Mouse (Mus musculus): ENCODE results near the gene Gm7694. TPM values are rescaled to one million over a fixed set of nuclear protein-coding genes. Genes with fewer than 3 reads are reported as not detected.

The Gm7694 gene
- 1 to 10 TPM; 3.8 to 3.9 TPM for total RNA-seq (2021)
- long read RNA-seq, result 0 reads

DNA sequence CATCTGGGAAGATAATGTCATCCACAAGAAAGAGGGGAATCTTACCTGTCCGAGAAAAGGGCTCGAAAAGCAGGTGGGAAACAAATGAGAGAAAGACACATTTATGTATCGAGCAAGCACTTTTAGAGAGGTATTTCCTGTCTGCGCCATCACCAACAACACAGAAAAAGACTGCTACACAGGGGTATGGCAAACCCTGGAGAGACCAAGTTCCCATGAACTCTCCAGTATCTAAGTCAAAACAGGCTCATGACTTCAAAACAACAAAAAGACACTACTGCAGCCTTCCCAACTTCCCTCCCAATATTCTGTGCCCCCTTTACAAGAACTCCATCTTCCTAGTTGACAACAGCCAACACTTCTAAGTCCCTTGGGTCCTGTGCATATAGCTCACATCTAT is at the start of gene Gm7694:
TSS of gene Gm7694 (minus strand) at position 101 of the 400 bp plus-strand sequence.
- DNase-seq (ENCODE audit: low spot score in 2 of 2), result no peak

DNA sequence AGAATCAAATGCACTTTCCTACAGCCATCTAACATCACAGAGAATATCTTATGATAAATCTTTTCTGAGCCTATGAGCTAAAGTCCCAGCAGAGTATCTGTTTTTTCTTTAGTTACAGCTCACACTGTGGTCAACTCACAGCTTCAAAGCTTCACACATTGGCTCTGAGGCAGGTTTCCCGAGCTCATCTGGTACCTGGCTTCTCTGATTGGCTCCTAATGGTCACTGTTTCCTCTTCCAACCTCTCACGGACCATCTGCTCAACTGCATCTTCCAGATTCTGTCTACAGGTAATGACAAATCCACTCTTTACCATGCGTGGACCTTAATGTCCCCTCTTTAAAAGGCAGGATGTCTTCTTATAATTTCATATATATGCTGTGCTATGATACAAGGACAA is 47.2 kb upstream of the Gm7694 start:
- no peak for DNase-seq (ENCODE audit: low spot score in 2 of 2)

DNA sequence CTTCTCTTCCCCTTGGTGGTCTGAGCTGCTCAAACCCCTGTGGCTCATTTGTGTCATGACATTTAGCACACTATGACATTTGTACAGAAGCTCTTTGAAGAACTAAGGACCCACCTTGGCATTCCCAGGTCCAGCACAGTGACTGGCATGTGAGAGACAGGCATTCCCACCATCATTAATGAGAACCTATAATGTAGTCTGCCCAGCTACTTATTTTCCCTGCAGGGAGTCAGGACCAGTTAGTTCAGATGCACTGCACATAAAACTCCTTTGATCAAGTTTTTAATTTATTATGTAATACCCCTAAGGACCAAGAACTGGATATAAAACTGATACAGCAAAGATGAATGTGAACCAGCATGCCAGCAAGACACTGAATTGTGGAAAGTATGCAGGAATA is 44.9 kb upstream of the Gm7694 start:
- no peak for DNase-seq (ENCODE audit: low spot score in 2 of 2)

DNA sequence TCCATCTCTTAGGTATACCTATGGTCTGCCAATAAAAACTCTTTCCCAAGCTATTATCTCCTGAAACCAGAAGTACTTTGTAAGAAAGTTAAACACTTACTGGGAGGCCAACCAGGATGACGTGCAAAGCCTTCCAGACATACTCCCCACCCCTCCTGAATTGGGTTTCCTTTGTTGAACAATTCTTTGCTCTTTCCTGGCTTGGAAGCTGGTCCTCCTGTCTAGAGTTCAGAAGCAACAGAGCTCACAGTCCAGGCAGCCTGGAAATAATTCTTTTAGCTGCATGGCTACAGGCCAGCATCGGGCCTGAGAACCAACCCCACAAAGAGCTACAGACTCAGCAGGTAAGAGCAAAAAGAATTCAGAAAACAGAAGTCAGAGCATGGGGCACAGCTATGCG is 40.1 kb upstream of the Gm7694 start:
- no peak for DNase-seq (ENCODE audit: low spot score in 2 of 2)

DNA sequence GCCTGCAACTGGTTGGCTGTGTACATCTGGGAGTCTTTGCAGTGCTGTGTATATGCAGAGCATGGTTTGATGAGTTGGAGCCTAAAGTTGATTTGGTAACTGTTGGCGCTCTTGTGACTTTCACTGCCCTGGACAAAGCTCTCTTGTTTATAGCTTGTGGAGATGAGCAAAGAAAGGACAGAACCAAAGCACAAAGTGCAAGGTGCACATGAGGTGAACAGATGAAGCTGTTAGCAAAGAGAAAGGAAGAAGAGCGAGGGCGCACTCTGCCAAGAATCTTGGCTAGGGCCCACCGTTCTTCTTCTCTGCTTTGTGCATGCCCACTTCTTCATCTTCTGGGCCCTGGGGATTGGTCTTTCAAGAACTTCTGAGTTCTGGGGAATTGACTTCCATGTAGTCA is 37.8 kb upstream of the Gm7694 start:
- no peak for DNase-seq (ENCODE audit: low spot score in 2 of 2)

DNA sequence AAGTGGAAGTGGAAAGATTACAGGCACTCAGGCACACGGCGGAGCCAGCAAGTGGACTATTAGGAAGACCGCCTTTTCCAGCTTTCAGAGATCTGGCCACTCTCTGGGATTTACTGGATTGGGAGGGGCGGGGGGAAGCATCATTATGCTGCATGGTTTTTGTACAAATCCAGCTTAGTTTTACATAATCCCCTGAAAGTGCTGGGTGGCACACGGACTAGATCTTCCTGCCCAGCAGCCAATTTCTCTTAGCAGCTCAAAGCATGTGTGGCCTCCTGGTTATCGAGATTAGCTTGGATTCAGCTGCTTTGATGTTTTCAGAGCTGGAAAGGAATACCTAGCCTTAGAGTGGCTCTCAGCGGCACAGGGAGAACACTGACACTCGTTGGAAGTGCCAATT is 36.9 kb upstream of the Gm7694 start:
- DNase-seq (ENCODE audit: low spot score in 2 of 2), result no peak

DNA sequence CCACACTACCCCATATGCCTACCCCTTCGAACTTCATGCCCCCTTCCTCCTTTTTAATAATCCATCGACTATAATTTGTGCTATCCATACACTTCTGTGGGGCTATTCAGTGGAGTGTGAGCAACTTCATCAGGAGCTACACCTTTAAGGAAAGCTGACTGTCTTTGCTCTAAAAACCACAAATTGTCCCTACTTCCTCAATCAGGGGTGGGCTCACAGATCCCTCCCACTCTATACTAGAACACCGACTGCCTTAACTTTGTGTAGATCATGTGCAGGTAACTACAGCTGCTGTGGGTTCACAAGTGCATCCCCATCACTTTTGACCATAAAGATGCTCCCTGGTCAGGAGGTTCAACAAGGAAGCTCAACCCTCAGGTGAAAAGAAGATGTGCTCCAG is 33.8 kb upstream of the Gm7694 start:
- DNase-seq (ENCODE audit: low spot score in 2 of 2), result no peak

DNA sequence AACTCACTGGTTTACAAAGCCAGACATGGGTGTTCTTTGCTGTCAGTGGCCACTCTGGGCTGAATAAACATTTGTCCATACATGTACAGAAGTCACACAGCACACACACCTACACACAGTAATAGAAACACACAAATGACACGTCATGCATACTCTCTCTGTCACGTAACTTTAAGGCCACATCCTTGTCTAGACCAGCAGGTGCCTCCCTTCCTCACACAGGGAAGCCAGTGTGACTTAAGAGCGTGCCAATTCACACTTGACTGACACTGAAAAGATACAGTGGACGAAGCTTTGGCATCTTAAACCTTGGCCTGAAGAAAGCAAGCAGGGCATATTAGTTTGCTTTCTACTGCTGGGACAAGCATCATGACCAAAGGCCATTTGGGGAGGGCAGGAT is 26.6 kb upstream of the Gm7694 start:
- no peak for DNase-seq (ENCODE audit: low spot score in 2 of 2)

DNA sequence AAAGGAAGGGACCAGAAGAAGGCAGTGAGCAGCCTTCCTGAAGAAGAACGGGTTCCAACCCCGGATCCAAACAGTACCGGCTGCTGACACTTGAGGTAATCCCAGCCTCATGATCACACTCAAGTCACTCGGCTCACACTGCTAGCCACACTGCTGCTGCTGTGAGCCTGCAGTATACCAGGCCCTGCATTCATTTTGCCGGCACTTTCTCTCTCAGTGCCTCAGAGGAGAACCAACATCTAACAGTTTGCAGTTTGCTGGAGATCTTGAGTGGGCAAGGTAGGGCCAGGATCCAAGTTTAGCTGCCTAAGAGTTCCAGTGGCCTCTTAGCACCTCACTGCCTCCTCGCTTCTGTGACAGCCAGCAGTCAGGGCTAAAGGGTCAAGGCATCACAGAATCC is 25.8 kb upstream of the Gm7694 start:
- no peak for DNase-seq (ENCODE audit: low spot score in 2 of 2)

DNA sequence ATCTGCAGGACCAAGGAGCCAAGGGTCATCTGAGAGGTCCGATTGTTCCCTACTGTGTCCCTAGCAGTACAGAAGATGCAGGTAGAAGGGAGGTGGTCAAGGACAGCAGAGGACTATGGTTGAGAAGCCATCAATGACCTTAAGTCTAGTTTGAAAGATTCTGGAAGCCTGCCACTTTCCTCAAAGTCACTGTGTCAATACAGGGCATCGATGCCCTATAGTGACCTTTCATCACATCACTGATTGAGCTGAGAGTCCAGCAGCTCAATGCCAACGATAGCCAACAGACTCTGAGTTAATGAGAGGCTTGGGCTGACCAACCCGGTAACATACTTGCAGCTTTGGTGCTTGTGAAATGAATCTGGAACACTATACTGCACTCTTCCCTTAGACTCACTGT is 19.1 kb upstream of the Gm7694 start:
- no peak for DNase-seq (ENCODE audit: low spot score in 2 of 2)

DNA sequence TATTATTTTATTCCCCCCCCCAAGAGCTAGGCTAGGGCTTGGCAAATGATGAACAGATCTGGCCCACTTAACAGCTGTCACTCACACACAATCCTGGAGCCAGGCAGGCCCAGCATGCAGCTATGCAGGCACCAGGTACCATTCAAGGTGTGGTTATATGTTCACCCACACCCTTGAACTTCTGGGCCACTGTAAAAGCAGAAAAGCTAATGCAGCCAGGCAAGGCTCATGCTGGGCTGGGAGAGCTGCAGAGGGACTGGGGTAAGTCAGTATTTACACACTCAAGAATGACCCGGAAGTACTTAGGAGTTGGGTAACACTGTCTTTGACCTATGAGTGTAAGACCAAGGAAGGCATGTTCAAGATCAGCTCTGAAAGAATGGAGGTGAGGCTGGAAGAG is 18.2 kb upstream of the Gm7694 start:
- DNase-seq (ENCODE audit: low spot score in 2 of 2), result no peak

DNA sequence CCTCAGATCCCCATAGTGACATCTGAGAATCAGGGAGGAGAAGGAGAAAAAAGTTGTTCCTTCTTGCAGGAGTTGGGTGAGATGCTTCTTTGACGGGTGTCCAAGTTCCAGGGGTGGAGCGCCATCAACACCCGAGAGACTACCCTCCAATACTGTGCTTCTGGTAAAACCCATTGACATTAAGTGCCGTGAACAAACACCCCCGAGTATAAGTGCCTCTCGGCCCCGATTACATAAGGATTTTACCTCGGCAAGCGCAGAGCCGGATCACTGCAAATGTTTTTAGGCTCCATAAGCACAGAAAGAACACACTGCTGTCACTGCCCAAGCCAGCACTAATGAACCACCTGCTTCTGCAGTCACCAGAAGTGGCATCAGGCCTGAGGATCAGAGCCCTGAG is 16.9 kb upstream of the Gm7694 start:
- peak in 1 of 2 experiments; percentile 17 for DNase-seq (ENCODE audit: low spot score in 2 of 2)

DNA sequence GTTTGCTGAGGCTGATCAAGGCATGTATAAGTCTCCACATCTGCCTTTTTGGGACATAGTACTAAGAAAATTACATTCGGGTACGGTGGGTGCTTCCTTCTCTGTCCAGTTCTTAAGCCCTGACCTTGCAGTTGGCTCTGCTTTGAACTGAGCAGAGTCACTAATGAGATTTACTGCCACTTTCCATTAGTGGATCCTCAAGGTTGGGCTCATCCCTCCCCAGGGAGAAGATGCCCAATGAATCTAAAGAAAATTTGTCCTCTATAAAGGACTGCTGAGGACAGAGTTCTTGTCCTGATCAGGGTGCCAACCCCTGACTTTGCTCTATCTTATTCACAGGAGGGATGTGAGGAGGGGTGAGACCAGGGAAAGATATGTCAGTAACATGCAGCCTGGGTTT is 15.9 kb upstream of the Gm7694 start:
- DNase-seq (ENCODE audit: low spot score in 2 of 2), result no peak

DNA sequence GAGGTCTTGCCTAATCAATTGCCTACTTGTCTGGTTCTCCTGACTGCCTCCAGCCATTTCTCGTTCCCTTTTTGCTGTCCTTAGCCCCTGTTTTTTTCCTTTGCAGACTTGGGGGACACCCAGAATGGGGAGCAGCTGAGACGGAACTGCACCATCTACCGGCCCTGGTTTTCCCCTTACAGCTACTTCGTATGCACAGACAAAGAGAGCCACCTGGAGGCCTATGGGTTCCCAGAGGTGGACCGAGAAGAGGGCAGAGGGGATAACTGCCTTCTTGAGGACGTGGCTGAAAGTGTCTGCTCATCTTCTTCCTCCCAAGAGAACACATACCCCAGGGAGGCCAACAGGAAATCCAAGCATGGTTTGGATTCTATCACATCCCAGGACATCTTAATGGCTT is 5.3 kb upstream of the Gm7694 start:
- DNase-seq (ENCODE audit: low spot score in 2 of 2), result no peak

DNA sequence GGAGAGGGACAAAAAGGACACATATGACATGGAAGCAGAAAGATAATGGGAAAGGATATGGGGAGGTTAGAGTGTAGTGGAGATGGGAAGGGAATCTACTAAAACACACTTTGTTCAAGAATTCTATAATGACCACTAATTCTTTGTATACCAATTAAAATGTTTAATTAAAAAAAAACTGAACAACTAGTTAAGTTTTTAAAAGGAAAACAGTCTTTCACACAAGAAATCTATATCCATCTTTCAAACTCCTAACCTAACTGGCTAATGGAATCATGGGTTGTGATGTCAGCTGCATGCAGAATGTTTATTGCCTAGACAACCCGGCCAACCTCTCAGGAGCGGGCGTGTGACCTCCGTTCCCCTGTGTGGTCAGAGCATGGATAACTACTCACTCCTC is 2.4 kb upstream of the Gm7694 start, which contains the start of gene Spata46:
TSS of gene Spata46 (plus strand) at position 301 of the 400 bp plus-strand sequence.
- DNase-seq (ENCODE audit: low spot score in 2 of 2), result no peak

DNA sequence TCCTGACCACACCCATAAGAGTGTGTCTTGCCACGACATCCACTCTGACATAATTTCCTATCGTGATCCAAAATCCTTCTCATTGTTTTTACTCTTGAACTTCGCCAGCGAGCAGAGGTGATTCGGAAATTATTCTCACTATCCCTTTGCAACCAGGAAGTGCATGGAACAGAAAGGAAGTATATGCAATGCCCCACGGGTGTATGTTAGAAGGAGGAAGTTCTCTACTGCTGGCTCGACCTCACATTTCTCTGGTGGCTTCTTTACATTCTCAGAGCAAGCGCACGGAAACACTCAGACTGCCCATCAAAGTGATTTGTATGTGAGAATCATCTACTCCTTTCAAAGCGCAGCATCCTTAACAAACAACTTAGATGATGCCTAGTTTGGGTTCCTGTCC is 1.1 kb downstream of the Gm7694 start:
- DNase-seq (ENCODE audit: low spot score in 2 of 2), result no peak

DNA sequence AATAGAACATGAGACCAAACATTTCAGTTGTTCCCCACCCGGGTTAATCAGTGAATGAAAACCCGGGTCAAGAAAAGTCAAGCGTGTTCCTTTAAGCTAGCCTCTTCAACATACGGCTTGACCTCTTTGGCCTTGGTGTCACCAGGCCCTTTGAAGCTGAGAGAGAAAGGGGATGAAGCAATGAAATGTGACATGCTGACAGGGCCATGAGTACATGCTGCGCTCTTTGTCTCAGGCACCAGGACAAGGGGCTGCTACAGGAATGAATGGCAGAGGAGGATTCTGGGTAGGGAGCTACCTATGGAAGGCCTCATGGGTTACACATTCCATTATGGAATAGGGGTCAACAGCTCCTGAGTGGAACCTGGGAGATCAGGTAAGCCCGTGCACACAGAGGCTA is 3.0 kb downstream of the Gm7694 start:
- no peak for DNase-seq (ENCODE audit: low spot score in 2 of 2)

DNA sequence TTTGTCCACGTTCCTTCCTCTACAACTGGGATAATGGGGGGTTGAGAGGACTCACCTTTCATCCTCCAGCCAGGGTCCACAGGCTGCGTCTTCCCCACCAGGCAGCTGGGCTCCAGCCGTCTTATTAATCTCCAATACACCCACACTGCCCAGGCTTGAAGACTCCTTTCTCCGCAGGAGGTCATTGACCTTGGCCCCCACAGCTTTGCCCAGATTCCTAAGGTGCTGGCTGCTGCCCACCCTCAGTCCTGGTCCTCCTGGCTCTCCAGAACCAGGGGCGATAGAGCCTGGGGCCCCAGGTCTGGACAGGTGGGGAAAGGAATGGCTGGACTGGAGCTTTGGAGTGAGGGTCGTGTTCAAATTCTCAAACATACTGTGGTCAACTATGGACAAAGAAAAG is 3.7 kb downstream of the Gm7694 start:
- DNase-seq (ENCODE audit: low spot score in 2 of 2), result no peak

DNA sequence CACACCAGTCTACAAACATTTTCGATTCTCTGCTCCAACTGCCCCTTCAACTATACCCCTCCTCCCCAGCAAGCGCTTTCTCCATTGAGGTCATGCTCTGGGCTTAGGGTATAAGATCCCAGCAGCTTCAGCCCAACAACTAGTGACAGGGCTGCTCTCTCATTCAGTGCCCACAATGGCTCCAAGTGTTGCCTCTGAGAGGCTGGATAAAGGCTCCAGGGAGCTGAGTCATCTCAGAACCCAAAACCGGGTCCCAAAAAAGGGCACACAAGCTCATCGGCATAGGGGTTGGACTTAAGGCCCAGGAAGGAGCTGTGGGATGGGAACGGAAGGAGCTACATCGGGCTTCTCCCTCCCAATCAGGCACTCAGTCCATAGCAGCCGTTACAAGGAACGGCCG is 4.4 kb downstream of the Gm7694 start:
- no peak for DNase-seq (ENCODE audit: low spot score in 2 of 2)

DNA sequence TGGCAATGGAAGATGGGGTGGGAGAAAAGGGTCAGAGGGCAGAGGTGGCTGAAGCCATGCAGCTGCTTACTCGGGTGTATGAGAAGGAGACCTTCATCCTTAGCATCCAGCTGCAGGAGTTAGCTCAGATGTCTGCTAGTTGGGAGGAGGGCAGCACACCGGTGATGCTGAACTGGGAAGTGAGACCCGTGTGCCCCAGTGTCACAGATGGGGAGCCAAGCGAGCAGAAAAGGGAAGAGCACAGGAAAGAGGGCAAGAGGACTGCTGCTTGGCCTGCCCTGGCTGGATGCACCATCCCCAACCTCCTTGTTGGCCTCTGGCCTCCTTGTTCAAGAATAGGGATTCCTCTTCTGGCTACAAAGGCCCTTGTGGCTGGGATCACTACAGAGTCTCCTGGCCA is 6.6 kb downstream of the Gm7694 start:
- DNase-seq (ENCODE audit: low spot score in 2 of 2), result no peak

DNA sequence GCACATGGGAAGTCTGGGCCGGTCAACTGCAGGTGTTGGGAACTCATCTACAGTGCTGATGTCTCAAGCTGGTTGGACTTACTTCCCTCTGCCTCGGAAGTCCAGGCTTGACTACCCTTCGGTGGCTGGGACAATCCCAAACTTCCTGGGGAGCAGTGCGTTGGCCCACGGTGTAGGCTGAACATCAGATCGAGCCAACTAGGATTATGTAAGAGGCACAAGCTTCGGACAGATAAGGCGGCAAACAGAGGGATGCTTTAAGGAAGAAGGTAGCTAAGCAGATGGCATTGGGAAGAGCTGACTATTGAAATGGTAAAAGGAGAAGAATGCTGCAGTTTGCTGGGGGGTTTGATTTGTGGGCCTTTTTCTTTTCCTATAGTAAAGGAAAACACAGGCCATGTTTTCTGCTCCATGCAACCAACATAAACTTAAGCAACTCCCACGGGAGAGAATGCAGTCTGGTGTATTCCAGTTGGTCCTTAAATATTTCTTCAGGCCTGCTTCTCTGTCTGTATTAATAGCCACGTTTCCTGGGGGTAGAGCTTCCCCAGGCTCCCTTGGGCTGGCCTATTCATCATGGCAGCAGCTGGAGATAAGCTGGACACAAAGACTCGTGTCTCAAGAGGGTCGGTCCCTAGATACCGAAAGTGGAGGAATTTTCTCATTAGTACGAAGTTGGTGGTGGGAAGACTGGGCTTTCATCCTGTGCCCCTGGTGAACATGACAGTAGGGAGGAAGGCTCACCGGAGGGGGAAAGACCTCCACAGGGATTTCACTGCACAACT is 11.2 kb downstream of the Gm7694 start:
- DNase-seq (ENCODE audit: low spot score in 2 of 2), result peak in 1 of 2 experiments; percentile 32

DNA sequence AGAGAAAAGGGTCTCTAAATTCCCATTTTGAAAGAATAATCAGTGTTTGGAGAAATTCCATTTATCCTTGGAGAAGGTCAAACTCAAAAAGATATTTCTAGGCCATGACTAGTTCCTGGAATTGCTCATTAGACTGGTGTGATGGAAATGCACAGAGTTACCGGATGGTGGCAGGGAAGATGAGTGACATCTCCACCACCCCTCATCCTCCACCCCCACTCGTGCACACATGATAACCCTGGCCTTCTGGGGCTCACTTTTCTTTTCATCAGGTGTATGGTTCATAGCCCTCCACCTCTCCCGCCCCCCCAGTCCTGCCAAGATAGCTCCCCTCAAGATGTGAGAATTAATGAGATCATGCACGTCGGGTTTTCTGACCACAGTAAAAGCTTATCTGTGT is 12.9 kb downstream of the Gm7694 start:
- DNase-seq (ENCODE audit: low spot score in 2 of 2), result no peak

DNA sequence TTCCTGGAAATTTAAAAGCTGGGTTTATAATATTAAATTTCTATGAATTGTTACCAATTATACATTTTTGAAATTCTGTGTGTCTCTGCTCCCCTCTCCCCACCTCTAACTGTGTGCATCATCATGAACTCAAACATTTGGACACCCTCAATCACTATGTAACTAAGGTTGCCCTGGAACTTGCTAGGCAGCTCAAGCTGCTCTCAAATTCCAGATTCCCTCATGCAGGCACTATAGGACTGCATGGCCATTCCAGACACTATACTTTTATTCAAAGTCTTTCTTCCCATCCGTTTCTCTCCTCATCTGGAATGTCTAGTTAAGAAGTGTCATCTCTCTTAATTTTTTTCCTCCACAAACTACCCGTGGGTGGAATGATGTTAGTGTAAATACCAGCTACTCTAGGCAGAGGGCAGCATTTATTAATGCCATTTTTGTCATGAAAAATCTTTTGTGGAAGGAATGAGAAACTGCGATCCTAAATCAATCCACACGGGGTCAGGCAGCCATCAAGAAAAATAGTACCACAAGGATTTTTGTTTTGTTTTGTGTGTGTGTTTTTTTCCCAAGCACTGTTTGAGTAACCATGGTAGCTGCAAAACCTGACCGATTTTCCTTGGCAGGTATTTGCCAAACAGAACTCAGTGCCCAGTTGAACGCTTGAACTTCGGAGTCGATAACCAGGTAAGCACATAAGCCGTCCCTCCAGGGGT is 13.7 kb downstream of the Gm7694 start:
- DNase-seq (ENCODE audit: low spot score in 2 of 2), result peak; percentile 47 to 88

All from layer of hippocampus, adult 18-20 months (tissue).